Mouse (Mus musculus) brown adipose tissue, adult 24 weeks (tissue): ENCODE results near the gene Olfr102. TPM values are rescaled to one million over a fixed set of nuclear protein-coding genes. Genes with fewer than 3 reads are reported as not detected.

Experiments used
- H3K27ac ChIP-seq: fragments of 200-500 bp; replicated peaks from 2 replicates; pipeline ENCODE4 v1.5.1; 2012; ENCODE audit warnings: low read depth, mild to moderate bottlenecking, low read length
- H3K4me1 ChIP-seq: fragments of 200-500 bp; 2 replicates; pipeline ENCODE4 v1.6.1; 2012; ENCODE audit warnings: low read length, mixed read lengths; ENCODE audit not compliant: control insufficient read depth, insufficient read depth, insufficient read length
- H3K4me3 ChIP-seq: fragments of 200-500 bp; 2 replicates; pipeline ENCODE4 v1.5.1; 2012; ENCODE audit warnings: low read depth, mild to moderate bottlenecking, low read length, moderate library complexity; ENCODE audit not compliant: insufficient read depth
- polyA plus RNA-seq: library from polyadenylated mRNA; stranded (reverse); fragments of >200 nt; gene quantifications from 2 replicates; pipeline ENCODE4 v1.2.4, GENCODE M21; 2012; ENCODE audit not compliant: missing spikeins, insufficient read depth, insufficient read length

The Olfr102 gene
- not detected in 2 replicates for polyA plus RNA-seq

DNA sequence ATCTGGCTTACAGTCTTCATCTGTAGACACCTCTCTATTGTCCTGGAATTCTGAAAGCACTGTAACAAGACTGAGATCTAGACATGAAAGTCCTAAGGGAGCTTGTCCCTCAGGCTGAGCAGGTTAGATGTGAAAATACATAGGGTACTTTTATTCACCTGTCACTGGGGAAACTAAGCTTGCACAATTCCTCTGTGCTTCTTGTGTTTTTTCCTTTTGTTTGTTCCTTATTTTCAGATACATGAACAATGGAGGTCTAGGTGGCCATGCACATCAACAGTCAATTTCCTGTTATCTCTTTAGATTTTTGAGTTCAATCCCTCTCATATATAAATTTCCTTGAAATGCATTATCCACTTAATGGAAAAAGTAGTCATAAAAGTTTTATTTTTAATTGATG is at the start of gene Olfr102:
Gene Olfr102, minus strand, starts transcription at position 101 of the 400 bp plus-strand sequence.
- Histone ChIP-seq H3K4me1 (no peaks in the 10 kb centered on the region), H3K4me3 (no peak within 1 kb of the TSS), H3K27ac (no peak within 1 kb of the TSS)

DNA sequence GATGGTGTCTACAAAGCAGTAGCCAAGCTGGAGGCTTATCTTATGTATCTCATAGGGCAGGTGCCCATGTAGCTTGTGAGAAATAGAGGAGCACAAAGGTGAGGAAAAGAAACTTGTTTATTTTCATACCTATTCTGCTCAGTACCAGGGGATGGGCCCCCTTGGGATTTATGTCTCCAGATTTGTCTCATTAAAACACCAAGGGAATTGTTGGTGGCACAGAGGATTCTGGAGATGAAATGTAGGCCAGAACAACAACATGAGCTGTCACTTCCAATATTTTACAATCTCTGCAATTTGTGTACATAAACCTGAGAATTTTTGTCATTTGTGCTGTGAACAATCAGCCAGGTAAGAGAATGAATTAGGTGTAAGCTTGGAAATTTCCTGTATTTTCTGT is 42.4 kb upstream of the Olfr102 start, which contains the start of gene Olfr104-ps:
Gene Olfr104-ps, plus strand, starts transcription at position 301 of the 400 bp plus-strand sequence.
- no peaks in the 10 kb centered on the region for H3K4me1 ChIP-seq
- H3K27ac ChIP-seq: no peak within 1 kb of the TSS

DNA sequence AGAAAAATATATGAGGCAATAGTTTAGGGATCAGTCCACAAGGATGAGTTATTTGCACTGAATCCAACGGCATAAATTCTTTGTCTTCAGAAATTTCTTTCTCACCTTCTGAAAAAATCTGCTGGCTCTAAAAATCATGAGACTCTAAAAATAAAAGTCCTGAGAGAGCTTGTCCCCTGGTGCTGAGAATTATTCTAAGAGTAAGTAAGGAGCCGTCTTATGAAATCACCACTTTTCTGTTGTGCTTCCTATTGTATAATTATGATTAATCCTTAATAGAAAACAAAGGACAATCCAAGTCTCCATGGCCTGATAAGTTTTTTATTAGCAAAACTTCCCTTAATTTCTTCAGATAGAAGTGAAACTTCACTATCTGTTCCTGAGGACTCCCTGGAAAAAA is 22.7 kb upstream of the Olfr102 start, which contains the start of gene Olfr103:
Gene Olfr103, minus strand, starts transcription at position 101 of the 400 bp plus-strand sequence.
- Histone ChIP-seq H3K4me1 (no peaks in the 10 kb centered on the region), H3K4me3 (no peak within 1 kb of the TSS), H3K27ac (no peak within 1 kb of the TSS)

More for the DNA sequence above, 42.4 kb upstream of the Olfr102 start, which contains the start of gene Olfr104-ps:
- no peak within 1 kb of the TSS for H3K4me3 ChIP-seq

DNA sequence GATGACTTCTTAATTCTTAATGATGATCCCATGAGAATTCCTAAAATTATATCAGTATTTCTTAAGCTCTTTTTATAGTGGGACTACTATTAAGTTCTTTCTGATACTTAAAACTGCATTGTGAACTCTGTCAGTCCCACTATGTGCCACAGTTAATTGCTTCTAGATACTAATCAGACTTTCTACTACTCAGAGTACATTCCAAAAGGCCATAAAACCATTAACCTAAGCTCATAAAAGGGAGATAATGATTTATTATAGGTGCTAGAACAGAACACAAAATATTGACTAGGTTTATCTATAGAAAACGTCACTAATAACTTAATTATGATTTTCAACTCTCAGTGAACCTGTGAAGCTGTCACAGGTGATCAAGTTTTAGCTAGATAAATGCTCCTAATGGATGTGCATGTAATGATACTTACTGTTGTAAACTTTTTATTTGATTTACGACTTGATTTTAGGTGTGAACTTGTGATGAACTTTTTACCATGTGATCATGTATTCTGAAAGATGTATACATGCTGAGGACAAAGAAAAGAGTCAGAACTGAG is 6.6 kb downstream of the Olfr102 start:
- H3K27ac ChIP-seq: no peak overlapping the region
- no peak overlapping the region for H3K4me3 ChIP-seq
- H3K4me1 ChIP-seq: no peaks in the 10 kb centered on the region

DNA sequence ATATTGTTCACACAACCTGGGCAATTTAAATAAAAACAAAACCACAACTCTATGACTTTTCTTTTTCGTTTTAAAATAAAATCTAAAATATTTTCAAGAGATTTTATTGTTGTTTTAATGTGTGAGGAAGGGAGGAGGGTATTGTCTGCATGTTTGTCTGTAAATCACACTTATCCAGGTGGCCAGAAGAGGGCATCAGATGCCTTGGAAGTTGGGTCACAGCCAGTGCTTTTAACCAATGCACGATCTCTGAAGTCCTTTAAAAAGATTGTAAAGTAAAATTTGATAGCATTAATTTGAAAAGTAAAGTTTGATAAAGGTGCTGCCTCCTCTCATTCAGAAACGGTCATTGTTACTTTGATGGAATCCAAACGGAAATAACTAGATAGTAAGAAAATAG is 8.4 kb downstream of the Olfr102 start:
- H3K4me3 ChIP-seq: no peak overlapping the region
- H3K27ac ChIP-seq: no peak overlapping the region
- H3K4me1 ChIP-seq: no peaks in the 10 kb centered on the region

DNA sequence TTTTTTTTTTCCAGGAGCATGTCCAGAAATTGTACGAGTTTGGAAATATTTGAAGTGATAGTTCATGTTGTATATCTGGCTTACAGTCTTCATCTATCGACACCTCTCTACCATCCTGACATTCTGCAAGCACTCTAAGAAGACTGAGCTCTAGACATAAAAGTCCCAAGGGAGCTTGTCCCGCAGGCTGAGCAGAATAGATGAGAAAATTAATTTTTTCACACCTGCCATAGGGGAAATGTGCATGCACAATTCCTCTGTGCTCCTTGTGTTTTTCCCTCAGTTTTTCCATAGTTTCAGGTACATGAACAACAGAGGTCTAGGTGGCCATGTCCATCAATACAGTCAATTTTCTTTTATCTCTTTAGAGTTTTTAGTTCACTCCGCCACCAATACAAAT is 12.6 kb downstream of the Olfr102 start, which contains the start of gene Olfr101:
Gene Olfr101, minus strand, starts transcription at position 101 of the 400 bp plus-strand sequence.
- Histone ChIP-seq H3K4me1 (no peaks in the 10 kb centered on the region), H3K27ac (no peak within 1 kb of the TSS), H3K4me3 (no peak within 1 kb of the TSS)

DNA sequence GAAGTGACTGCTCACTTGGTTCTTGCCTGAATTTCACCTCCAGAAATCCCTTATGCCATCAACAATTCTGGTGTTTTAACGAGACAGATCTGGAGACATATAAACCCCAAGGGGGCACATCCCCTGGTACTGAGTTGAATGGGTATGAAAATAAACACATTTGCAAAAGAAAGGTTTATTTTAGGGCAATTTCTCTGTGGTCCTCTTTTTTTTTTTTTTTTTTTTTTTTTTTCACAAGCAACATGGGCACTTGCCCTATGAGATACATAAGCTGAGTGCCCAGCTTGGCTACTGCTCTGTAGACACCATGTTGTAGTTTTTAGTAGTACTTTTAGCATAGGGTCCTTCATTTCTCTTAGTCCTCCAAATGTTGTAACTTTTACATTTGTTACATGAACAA is 33.5 kb downstream of the Olfr102 start, which contains the start of gene Olfr99:
Gene Olfr99, minus strand, starts transcription at position 101 of the 400 bp plus-strand sequence.
- no peak within 1 kb of the TSS for H3K4me3 ChIP-seq
- no peak within 1 kb of the TSS for H3K27ac ChIP-seq
- no peaks in the 10 kb centered on the region for H3K4me1 ChIP-seq

DNA sequence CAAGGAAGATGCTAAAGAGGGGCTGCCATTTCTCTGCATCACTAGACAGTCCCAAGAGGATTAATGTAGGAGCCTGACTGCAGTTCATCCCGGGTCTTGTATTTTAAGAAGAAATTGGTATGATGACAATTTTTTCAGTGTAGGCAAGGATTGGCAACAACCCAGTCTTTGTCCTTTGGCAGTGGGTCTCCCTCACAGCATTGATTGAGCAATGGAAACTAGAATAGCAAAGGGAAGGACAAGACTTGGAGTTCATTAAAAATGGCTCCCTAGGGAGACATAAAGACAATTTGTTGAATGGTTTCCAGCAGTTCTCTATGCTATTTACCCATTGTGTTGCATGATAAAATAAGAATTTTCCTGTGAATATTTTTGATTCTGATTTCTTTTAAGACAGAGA is 36.5 kb downstream of the Olfr102 start:
- no peak overlapping the region for H3K27ac ChIP-seq
- H3K4me3 ChIP-seq: no peak overlapping the region
- no peaks in the 10 kb centered on the region for H3K4me1 ChIP-seq

DNA sequence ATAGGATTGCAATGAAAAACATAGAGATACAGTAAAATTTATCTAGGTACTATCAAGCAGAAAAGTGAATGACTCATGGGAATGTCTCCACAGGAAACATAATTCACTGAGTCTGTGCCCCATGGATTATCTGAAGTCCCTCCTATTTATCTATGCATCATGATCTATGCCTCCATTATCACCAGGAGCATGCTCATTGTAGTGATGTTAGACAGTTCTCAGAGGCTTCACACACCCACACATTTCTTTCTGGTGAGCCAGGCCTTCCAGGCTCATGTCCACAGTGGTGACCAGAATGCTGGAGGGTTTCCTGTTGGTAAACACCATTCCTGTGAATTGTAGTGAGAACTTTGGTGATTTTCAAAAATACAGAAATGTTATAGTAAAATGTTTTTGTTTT is 40.3 kb downstream of the Olfr102 start:
- Histone ChIP-seq H3K4me1 (no peaks in the 10 kb centered on the region), H3K4me3 (no peak overlapping the region), H3K27ac (no peak overlapping the region)

DNA sequence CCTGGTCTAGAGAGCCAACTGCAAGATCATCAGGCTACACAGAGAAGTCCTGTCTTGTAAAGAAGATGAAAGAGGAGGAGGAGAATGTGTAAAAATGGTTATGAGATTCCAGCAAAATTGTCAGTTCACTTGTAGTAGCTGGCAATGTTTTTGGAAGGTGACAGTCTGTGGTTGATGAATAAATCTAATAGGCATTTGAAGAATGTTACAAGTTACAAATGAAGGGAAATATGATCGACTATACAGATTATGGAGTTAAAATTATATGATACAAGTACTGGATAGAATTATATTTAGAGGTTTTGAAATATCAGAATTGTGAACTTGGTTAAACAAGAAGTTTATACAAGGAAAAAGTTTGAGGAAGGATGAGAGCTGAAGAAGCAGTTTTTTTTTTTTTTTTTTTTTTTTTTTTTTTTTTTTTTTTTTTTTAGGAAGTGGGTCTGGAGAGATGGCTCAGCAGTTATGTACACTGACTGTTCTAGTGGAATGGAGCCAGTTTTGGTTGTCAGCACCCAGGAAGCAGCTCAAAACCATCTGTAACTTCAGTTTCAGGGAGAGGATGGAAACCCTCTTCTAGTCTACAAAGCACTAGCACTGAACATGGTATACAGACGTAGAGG is 41.1 kb downstream of the Olfr102 start:
- Histone ChIP-seq H3K4me3 (no peak overlapping the region), H3K27ac (no peak overlapping the region), H3K4me1 (no peaks in the 10 kb centered on the region)

DNA sequence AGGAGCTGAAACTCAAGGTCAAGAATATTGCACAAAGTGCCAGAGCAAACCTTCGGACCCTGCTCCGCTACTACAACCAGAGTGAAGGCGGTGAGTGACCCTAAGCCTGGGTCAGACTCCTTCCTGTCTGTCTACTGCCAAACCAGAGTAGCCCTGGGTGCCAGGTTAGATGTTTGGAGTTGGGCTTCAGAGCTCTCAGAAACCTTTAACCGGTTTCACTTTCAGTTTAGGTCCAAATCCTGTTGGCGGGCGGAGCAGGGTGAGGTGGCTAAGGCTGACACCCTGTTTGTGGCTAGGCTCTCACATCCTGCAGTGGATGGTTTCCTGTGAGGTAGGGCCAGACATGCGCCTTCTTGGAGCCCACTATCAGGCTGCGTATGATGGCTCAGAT is 46.2 kb downstream of the Olfr102 start:
- Histone ChIP-seq H3K4me3 (peak overlapping the region; percentile 97), H3K27ac (peak overlapping the region; percentile 86), H3K4me1 (no peaks in the 10 kb centered on the region)

DNA sequence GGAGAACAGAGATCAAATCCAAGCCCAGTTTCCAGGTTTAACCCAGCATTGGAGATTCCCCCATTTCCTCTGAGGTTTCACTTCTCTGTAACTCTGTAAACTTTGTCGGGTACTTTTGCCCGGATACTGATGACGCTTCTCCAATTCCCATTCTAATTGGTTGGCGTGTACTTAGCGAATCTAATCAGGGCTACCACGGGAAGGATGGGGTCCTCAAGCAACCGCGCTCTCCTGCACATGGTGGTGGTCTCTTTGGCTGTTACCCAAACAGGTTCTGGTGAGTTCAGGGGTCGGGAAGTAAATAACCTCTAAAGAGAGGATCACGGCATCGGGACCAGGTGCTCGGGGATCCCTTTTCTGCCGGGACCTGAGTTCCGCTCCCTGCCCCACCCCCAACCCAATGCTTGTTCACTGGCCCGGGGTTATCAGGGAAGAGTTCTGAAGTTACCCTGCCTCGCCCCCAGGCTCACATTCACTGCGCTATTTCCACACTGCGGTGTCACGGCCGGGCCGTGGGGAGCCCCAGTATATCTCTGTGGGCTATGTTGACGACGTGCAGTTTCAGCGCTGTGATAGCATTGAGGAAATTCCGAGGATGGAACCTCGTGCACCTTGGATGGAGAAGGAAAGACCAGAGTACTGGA is 46.7 kb downstream of the Olfr102 start, which contains the start of gene H2-M3:
Gene H2-M3, plus strand, starts transcription at position 163 of the 644 bp plus-strand sequence.
- no peaks in the 10 kb centered on the region for H3K4me1 ChIP-seq
- peak within 1 kb of the TSS; percentile 97 for H3K4me3 ChIP-seq
- peak within 1 kb of the TSS; percentile 86 for H3K27ac ChIP-seq

DNA sequence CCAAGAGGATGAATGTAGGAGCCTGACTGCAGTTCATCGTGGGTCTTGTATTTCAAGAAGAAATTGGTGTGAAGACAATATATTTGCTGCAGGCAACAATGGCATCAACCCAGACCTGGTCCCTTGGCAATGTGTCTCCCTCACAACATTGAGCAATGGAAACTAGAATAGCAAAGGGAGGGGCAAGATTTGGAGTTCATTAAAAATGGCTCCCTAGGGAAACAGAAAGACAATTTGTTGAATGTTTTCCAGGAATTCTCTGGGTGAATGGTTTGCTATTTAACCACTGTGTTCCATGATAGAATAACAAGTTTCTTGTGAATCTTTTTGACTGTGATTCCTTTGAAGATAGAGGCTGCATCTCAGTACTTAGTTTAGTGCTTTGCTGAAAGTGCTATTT is 53.2 kb downstream of the Olfr102 start, which contains the start of gene Olfr98:
Gene Olfr98, minus strand, starts transcription at position 124 of the 400 bp plus-strand sequence.
- no peak within 1 kb of the TSS for H3K27ac ChIP-seq
- H3K4me3 ChIP-seq: no peak within 1 kb of the TSS
- H3K4me1 ChIP-seq: no peaks in the 10 kb centered on the region
